Mouse (Mus musculus): ENCODE measurements at regions not wholly inside any gene's neighbourhood (a gene's known extent, or its start where the extent isn't known, plus 50 kb on each side); places are given as distances from the start of the nearest gene placed in this dataset.

DNA sequence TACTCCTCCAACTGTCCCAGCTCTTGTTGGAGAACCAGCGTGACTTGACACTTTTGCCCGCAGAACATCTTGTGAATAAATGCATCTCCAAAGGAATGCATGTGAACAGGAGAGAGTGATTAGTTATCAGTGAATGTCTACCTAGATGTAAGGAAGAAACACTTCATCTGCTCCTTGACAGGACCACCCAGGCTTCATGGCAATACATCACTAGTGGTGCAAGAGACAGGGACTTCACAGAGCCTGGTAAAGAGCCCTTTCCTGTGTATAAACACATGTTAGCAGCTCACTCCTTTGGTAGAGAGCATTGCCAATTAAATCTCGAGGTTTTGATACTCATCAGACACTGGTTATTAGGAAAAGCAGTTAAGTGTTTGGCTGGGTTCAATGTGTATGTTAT, 229.3 kb upstream of the Tet2 start:
- H3K36me3 ChIP-seq (ENCODE audit: control insufficient read depth, insufficient read depth, low read length) = no peaks in the 10 kb centered on the region
- no peak overlapping the region for H3K4me3 ChIP-seq (ENCODE audit: low read length)
- no peak overlapping the region for H3K4me2 ChIP-seq (replicated peaks; ENCODE audit: low read depth, low read length)
- no peak overlapping the region for H3K9ac ChIP-seq (ENCODE audit: low read depth, low read length)
- no peak overlapping the region for H3K27ac ChIP-seq (ENCODE audit: low read depth, low read length)
- ATAC-seq (ENCODE audit: low FRiP score, low TSS enrichment) = no peak
- WGBS = 43% methylated on average over 3 of the region's 3 CpGs
- no peaks in the 10 kb centered on the region for H3K27me3 ChIP-seq (ENCODE audit: control insufficient read depth, insufficient read depth, low read length)
- no peaks in the 10 kb centered on the region for H3K9me3 ChIP-seq (ENCODE audit: control insufficient read depth, low read length)
- no peaks in the 10 kb centered on the region for H3K4me1 ChIP-seq (ENCODE audit: control insufficient read depth, insufficient read depth, low read length)

DNA sequence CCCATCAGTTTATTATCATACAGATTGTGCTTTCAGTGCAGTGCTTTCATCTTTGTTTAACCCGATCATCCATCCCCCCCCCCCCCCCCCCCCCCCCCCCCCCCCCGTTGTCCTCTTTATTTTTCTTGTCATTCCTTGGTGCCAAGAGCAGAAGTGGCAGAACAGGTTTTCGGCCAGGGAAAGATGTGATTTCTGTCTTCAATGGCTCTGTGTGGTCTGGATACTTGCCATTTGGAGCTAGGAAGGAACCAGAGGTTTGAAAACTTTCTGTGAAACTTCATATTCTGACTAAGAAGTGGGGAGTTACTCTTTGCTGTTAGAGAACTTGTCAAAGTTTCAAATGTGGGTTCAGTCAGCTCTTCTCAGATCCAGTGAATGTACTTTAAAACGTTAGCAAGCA, 231.1 kb upstream of the Tet2 start:
- H3K4me2 ChIP-seq (replicated peaks; ENCODE audit: low read depth, low read length) = no peak overlapping the region
- H3K27ac ChIP-seq (ENCODE audit: low read depth, low read length) = no peak overlapping the region
- no peak for ATAC-seq (ENCODE audit: low FRiP score, low TSS enrichment)
- H3K4me3 ChIP-seq (ENCODE audit: low read length) = no peak overlapping the region
- H3K27me3 ChIP-seq (ENCODE audit: control insufficient read depth, insufficient read depth, low read length) = no peaks in the 10 kb centered on the region
- no peak overlapping the region for H3K9ac ChIP-seq (ENCODE audit: low read depth, low read length)
- 48% methylated on average over 4 of the region's 4 CpGs for WGBS
- no peaks in the 10 kb centered on the region for H3K36me3 ChIP-seq (ENCODE audit: control insufficient read depth, insufficient read depth, low read length)
- no peaks in the 10 kb centered on the region for H3K9me3 ChIP-seq (ENCODE audit: control insufficient read depth, low read length)
- no peaks in the 10 kb centered on the region for H3K4me1 ChIP-seq (ENCODE audit: control insufficient read depth, insufficient read depth, low read length)

DNA sequence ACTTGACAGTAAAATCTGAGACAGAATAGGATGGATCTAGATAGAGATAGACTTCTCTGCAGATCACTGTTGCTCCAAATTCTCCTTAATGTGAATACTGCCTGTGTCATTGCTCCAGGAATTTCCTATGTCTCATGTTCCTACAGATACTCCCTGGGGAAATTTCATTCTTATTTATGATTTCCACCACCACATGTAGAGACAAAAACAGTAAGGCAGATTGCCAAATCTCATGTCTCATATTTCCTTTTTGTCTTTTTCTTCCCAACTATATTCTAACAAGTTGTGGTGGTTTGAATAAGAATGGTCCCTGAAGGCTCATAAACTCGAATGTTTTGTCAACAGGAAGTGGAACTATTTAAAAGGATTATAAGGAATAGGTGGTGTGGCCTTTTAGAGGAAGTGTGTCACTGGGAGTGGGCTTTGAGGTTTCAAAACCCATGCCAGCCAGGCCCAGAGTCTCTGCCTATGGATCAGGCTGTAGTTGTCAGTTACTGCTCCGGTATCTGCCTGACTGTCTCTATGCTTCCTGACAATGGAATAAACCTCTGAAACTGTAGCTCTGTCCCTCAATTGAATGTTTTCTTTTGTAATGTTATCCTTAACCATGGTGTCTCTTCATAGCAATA, 234.3 kb upstream of the Tet2 start:
- Histone ChIP-seq H3K4me3 (ENCODE audit: low read length) (no peak overlapping the region), H3K4me2 (replicated peaks; ENCODE audit: low read depth, low read length) (no peak overlapping the region), H3K27me3 (ENCODE audit: control insufficient read depth, insufficient read depth, low read length) (no peaks in the 10 kb centered on the region), H3K36me3 (ENCODE audit: control insufficient read depth, insufficient read depth, low read length) (no peaks in the 10 kb centered on the region), H3K27ac (ENCODE audit: low read depth, low read length) (peak overlapping the region; percentile 19; the same call in 1 of the 2 replicates), H3K9ac (ENCODE audit: low read depth, low read length) (no peak overlapping the region), H3K4me1 (ENCODE audit: control insufficient read depth, insufficient read depth, low read length) (no peaks in the 10 kb centered on the region), H3K9me3 (ENCODE audit: control insufficient read depth, low read length) (no peaks in the 10 kb centered on the region)
- no peak for ATAC-seq (ENCODE audit: low FRiP score, low TSS enrichment)
- WGBS = 66% methylated on average over 2 of the region's 2 CpGs

DNA sequence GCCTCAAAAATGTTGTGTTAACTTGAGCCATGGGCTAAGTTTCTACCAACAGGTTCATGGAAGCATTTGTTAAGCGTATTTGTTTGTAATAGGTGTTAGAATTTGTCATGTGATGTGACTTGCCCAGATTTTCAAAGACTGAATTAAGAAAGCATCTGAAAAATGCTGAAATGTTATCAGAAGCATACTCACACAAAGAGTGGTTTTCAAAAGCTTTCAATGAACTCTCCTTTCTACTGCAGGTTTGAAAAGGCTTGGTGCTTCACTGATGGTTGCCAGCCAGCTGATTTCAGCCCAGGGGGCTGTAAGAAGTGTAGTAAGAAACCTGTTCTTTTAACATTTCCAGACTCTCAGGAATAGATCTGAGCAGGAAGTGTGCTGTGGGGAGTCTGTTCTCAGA, 238.1 kb upstream of the Tet2 start:
- no peaks in the 10 kb centered on the region for H3K9me3 ChIP-seq (ENCODE audit: control insufficient read depth, low read length)
- no peak overlapping the region for H3K9ac ChIP-seq (ENCODE audit: low read depth, low read length)
- no peak overlapping the region for H3K27ac ChIP-seq (ENCODE audit: low read depth, low read length)
- H3K4me1 ChIP-seq (ENCODE audit: control insufficient read depth, insufficient read depth, low read length) = no peaks in the 10 kb centered on the region
- ATAC-seq (ENCODE audit: low FRiP score, low TSS enrichment) = no peak
- no peaks in the 10 kb centered on the region for H3K27me3 ChIP-seq (ENCODE audit: control insufficient read depth, insufficient read depth, low read length)
- H3K4me3 ChIP-seq (ENCODE audit: low read length) = no peak overlapping the region
- 84% methylated on average over 1 of the region's 1 CpGs for WGBS
- H3K36me3 ChIP-seq (ENCODE audit: control insufficient read depth, insufficient read depth, low read length) = no peaks in the 10 kb centered on the region
- H3K4me2 ChIP-seq (replicated peaks; ENCODE audit: low read depth, low read length) = no peak overlapping the region

DNA sequence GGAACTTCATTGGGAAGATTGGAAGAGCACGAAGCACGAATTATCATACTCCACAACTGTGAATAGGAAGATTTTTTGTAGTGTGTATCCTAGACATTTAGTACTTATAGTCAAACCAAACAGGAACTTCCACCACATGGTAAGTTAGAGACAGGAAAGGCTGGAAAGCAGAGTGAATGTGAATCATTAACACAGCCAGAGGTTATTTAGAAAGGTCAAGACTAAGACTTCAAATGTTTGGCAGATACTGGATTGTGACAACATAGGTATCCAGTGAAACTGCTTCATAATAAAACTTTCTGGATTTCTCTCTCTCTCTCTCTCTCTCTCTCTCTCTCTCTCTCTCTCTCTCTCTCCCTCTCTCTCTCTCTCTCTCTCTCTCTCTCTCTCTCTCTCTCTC, 246.4 kb upstream of the Tet2 start:
- H3K9me3 ChIP-seq (ENCODE audit: control insufficient read depth, low read length) = no peaks in the 10 kb centered on the region
- no peak overlapping the region for H3K4me3 ChIP-seq (ENCODE audit: low read length)
- H3K36me3 ChIP-seq (ENCODE audit: control insufficient read depth, insufficient read depth, low read length) = no peaks in the 10 kb centered on the region
- WGBS = 86% methylated on average over 2 of the region's 2 CpGs
- H3K9ac ChIP-seq (ENCODE audit: low read depth, low read length) = no peak overlapping the region
- H3K4me1 ChIP-seq (ENCODE audit: control insufficient read depth, insufficient read depth, low read length) = no peaks in the 10 kb centered on the region
- no peaks in the 10 kb centered on the region for H3K27me3 ChIP-seq (ENCODE audit: control insufficient read depth, insufficient read depth, low read length)
- no peak for ATAC-seq (ENCODE audit: low FRiP score, low TSS enrichment)
- no peak overlapping the region for H3K4me2 ChIP-seq (replicated peaks; ENCODE audit: low read depth, low read length)
- H3K27ac ChIP-seq (ENCODE audit: low read depth, low read length) = no peak overlapping the region

DNA sequence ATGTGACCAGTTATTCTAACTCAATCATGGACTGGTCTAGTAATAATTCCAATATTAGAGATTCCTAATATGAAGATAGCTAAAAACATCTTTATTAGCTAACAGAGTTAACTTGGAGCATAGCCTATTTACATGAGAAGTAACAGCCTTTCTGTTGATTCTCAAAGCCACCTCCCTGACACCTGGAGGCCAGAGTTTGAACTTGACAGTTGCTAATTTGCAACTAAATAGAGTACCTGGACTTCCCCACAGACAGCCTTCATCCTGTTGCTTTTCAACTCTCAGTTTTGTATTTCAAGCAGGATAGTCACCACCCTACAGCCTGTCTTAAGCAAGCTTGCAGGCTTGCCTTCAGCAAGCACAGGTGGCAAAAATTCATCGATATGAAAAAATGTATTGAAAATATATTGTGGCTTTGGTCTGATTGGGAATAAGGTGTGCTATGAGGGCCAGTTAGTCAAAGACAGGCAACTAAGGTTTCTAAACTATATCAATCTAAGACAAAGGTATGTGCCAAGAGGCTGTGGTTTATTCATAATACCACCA, 264.1 kb upstream of the Tet2 start:
- 79% methylated on average over 1 of the region's 1 CpGs for WGBS
- ATAC-seq (ENCODE audit: low FRiP score, low TSS enrichment) = no peak
- Histone ChIP-seq H3K27ac (ENCODE audit: low read depth, low read length) (no peak overlapping the region), H3K9me3 (ENCODE audit: control insufficient read depth, low read length) (no peaks in the 10 kb centered on the region), H3K4me2 (replicated peaks; ENCODE audit: low read depth, low read length) (no peak overlapping the region), H3K9ac (ENCODE audit: low read depth, low read length) (no peak overlapping the region), H3K36me3 (ENCODE audit: control insufficient read depth, insufficient read depth, low read length) (no peaks in the 10 kb centered on the region), H3K4me3 (ENCODE audit: low read length) (no peak overlapping the region), H3K27me3 (ENCODE audit: control insufficient read depth, insufficient read depth, low read length) (no peaks in the 10 kb centered on the region), H3K4me1 (ENCODE audit: control insufficient read depth, insufficient read depth, low read length) (no peaks in the 10 kb centered on the region)

DNA sequence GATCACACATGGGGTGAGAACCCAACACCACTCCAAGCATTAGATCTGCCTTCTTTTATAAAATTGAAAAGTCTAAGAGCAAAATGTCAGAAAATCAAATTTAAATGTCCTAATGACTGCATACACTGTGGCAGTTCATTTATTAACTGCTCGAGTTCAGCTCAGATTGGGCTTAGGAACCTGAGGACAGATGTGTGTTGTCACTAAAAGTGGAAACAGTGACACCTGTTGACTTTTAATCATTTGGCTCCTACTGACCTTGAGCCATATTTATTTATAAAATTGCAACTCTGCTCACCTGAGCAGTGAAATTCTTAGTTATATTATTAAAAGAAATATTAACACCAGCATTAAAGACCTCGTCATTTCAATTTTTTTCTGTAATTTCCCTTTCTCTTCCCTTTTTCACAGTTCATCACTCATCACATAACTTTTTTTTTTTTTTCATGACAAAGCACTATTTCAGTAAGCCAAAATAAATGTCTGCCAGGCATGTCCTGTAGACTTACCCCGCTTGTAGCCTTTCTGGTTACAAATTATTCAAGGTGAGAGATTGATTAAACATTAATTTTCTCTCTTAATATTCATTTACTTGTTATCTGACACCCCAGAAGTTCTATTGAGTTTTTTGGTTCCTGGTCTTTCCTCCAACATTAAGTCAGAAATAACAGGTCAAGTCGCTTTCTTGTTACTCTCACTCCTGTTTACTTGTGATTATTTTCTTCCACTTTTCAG, 274.2 kb upstream of the Tet2 start:
- no peaks in the 10 kb centered on the region for H3K9me3 ChIP-seq (ENCODE audit: control insufficient read depth, low read length)
- H3K4me3 ChIP-seq (ENCODE audit: low read length) = no peak overlapping the region
- 79% methylated on average over 4 of the region's 4 CpGs for WGBS
- H3K9ac ChIP-seq (ENCODE audit: low read depth, low read length) = no peak overlapping the region
- no peaks in the 10 kb centered on the region for H3K27me3 ChIP-seq (ENCODE audit: control insufficient read depth, insufficient read depth, low read length)
- no peak overlapping the region for H3K27ac ChIP-seq (ENCODE audit: low read depth, low read length)
- H3K4me1 ChIP-seq (ENCODE audit: control insufficient read depth, insufficient read depth, low read length) = no peaks in the 10 kb centered on the region
- H3K36me3 ChIP-seq (ENCODE audit: control insufficient read depth, insufficient read depth, low read length) = no peaks in the 10 kb centered on the region
- H3K4me2 ChIP-seq (replicated peaks; ENCODE audit: low read depth, low read length) = no peak overlapping the region
- ATAC-seq (ENCODE audit: low FRiP score, low TSS enrichment) = no peak

DNA sequence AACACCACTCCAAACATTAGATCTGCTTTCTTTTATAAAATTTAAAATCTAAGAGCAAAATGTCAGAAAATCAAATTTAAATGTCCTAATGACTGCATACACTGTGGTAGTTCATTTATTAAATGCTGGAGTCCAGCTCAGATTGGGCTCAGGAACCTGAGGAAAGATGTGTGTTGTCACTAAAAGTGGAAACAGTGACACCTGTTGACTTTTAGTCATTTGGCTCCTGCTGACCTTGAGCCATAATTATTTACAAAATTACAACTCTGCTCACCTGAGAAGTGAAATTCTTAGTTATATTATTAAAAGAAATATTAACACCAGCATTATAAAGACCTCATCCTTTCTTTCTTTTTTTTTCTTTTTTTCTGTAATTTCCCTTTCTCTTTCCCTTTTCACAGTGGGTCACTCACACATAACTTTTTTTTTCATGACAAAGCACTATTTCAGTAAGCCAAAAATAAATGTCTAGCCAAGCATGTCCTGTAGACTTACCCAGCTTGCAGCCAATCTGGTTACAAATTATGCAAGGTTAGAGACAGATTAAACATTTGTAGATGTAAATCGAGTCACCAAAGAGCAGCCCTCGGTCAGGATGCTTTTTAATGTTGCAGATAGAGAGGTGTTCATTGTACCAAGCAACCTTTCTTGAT, 288.9 kb upstream of the Tet2 start:
- 79% methylated on average over 2 of the region's 2 CpGs for WGBS

DNA sequence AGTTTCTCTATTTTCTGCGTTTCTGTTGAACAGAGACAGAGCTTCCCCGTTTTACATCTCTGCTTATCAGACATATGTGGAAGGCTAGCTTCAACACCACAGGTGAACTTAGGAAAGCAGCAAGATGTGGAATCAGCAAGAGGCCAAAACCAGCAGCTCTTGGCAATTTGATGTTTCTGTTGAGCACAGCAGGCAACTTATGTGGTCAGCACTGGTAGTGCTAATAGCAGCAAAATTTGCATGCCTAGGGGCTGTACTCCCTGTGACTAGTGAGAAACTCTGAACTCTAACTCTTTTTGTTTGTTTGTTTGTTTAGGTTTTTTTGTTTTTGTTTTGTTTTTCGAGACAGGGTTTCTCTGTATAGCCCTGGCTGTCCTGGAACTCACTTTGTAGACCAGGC, 289.5 kb upstream of the Tet2 start:
- Histone ChIP-seq H3K4me1 (ENCODE audit: control insufficient read depth, insufficient read depth, low read length) (no peaks in the 10 kb centered on the region), H3K4me2 (replicated peaks; ENCODE audit: low read depth, low read length) (no peak overlapping the region), H3K4me3 (ENCODE audit: low read length) (no peak overlapping the region), H3K36me3 (ENCODE audit: control insufficient read depth, insufficient read depth, low read length) (no peaks in the 10 kb centered on the region), H3K27me3 (ENCODE audit: control insufficient read depth, insufficient read depth, low read length) (no peaks in the 10 kb centered on the region), H3K9me3 (ENCODE audit: control insufficient read depth, low read length) (no peaks in the 10 kb centered on the region), H3K9ac (ENCODE audit: low read depth, low read length) (no peak overlapping the region), H3K27ac (ENCODE audit: low read depth, low read length) (no peak overlapping the region)
- ATAC-seq (ENCODE audit: low FRiP score, low TSS enrichment) = no peak
- 89% methylated on average over 3 of the region's 3 CpGs for WGBS

More for the DNA sequence above, 288.9 kb upstream of the Tet2 start:
- Histone ChIP-seq H3K4me1 (ENCODE audit: control insufficient read depth, insufficient read depth, low read length) (no peaks in the 10 kb centered on the region), H3K4me3 (ENCODE audit: low read length) (no peak overlapping the region), H3K27ac (ENCODE audit: low read depth, low read length) (no peak overlapping the region), H3K4me2 (replicated peaks; ENCODE audit: low read depth, low read length) (no peak overlapping the region), H3K9me3 (ENCODE audit: control insufficient read depth, low read length) (no peaks in the 10 kb centered on the region), H3K9ac (ENCODE audit: low read depth, low read length) (no peak overlapping the region), H3K27me3 (ENCODE audit: control insufficient read depth, insufficient read depth, low read length) (no peaks in the 10 kb centered on the region), H3K36me3 (ENCODE audit: control insufficient read depth, insufficient read depth, low read length) (no peaks in the 10 kb centered on the region)
- ATAC-seq (ENCODE audit: low FRiP score, low TSS enrichment) = no peak

Measured in kidney, embryonic 14.5 days (tissue).